Mouse (Mus musculus): ENCODE results near the gene Ccdc106. TPM values are rescaled to one million over a fixed set of nuclear protein-coding genes. Genes with fewer than 3 reads are reported as not detected.
"Not testable (repeated sequence)": the region's sequence is repeated elsewhere in the genome, so short reads cannot be mapped to it uniquely, and the experiment has no call there.

The Ccdc106 gene
- total RNA-seq, 2 experiments from 2014 or later: 0.13 TPM; not detected in 1

- ATAC-seq (ENCODE audit: poor library complexity, severe bottlenecking): peak; percentile 67
Measured at GRCm38 (mm10) chr7:5047313-5047712, 27.0 kb downstream of the Ccdc106 start.

GRCm38 (mm10) chr7:5051193-5052192 lies 31.1 kb downstream of the Ccdc106 start, which contains the start of gene Zfp580:
Gene Zfp580 (plus strand): TSS chr7:5051538.
- ATAC-seq (ENCODE audit: poor library complexity, severe bottlenecking): peak; percentile 52

DNA sequence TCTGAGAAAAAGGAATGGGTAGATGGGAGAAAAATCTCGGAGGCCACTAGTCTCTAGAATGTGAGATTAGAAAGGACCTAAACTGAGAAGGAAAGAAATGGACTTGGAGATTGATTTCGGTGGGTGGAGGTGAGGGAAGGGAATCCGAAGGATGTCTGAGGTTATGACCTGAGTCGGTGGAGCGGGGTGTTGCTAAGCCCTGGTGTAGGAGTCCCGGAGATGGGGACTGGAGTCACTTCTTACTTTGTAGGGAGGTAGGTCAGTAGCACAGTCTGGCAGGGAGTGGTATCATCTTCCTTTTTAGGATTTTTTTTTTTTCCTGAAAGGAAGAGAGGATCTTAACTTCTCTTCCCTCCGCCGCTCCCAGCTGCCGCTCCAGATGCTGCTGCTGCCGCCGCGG lies 32.1 kb downstream of the Ccdc106 start:
- no peak for ATAC-seq (ENCODE audit: poor library complexity, severe bottlenecking)

DNA sequence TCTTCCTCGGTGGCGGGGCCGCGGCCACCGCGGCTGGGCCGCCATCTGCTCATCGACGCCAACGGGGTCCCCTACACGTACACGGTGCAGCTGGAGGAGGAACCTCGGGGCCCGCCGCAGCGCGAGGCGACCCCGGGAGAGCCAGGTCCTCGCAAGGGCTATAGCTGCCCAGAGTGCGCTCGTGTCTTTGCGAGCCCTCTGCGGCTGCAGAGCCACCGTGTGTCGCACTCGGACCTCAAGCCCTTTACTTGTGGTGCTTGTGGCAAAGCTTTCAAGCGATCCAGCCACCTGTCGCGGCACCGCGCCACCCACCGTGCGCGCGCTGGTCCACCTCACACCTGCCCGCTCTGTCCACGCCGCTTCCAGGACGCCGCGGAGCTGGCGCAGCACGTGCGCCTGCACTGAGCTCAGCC lies 32.6 kb downstream of the Ccdc106 start:
- no peak for ATAC-seq (ENCODE audit: poor library complexity, severe bottlenecking)

DNA sequence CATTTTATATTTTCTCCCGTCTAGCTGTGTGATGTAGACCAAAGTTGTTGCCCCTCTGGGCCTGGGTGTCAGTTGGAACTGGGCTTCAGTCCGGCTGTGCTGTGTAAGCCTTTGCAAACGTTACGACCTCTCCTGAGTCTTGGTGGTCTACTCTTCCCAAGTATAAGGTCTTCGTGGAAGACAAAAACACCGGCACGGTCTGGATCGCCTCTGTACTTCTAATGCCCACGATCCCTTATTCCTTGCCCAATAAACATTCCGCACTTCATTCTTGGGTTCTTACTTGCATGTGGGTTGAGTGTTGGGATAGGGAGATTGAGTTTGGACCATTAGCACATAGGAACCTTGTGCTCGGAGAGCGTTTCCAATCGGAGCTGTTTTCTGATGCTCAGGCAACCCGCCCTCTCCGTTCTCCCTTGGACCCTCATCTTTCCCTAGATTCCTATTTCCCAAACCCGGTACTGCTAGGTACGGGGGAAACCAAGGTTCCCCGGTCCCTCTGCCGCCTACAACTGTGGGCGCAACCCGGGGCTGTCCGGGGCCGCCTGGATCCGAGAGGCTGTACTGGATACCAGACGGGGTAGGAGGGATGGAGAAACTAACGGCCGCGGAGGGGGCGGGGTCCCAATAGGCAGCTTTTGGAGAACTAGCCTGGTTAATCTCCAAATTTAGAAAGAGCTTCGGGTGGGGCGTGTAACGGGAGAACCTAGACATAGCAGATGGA lies 33.3 kb downstream of the Ccdc106 start:
- ATAC-seq (ENCODE audit: poor library complexity, severe bottlenecking): no peak

DNA sequence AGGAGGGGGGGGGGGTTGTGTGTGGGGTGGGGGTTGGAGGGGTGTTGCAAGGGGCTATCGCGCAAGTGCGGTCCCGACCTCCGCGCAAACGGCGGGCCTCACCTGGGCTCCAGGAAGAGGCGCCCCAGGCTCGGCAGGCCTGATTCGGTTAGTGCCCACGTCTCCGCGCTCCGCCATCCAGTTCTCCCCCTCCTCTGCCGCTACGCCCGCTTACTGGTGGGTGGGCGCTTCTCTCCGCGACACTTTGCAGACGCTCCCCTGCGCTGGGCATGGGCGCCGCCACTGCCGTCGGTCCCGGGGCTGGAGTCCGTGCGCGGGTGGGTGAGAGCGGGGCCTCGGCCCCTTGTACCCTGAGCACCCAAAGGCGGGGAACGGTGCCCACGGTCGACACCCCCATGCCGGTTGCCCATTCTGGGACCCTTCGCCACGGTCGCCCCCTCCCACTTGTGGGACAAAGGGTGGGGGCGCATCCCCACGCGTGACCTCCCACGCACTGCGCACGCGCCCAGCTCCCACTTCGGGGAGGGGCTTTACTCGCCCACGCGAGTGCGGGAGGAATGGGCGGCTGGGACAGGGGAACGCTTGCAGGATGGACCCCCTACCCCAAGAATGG lies 36.4 kb downstream of the Ccdc106 start:
- ATAC-seq (ENCODE audit: poor library complexity, severe bottlenecking): no peak

DNA sequence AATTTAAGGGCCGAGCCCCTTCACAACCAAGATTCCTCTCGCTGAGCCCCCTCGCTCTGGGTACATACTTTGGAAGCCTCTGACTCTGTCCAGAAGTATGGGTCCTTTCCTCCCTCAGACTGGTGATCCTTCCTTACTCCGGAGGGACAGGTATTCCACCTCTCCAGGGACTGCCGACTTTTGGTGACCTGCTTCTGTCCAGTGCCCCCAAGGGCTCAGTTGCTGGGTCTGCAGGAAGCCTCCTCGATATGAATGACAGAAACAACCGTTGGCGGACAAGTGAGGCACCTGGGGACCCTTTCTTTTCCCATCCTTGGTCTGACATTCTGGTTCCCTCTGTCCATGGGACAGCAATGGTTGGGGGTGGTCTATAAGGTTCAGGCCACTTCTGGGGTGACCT lies 37.0 kb downstream of the Ccdc106 start:
- no peak for ATAC-seq (ENCODE audit: poor library complexity, severe bottlenecking)

- ATAC-seq (ENCODE audit: poor library complexity, severe bottlenecking): no peak
Measured at GRCm38 (mm10) chr7:5057804-5058203, 37.5 kb downstream of the Ccdc106 start.

GRCm38 (mm10) chr7:5058631-5059030 lies 38.3 kb downstream of the Ccdc106 start:
- ATAC-seq (ENCODE audit: poor library complexity, severe bottlenecking): no peak

DNA sequence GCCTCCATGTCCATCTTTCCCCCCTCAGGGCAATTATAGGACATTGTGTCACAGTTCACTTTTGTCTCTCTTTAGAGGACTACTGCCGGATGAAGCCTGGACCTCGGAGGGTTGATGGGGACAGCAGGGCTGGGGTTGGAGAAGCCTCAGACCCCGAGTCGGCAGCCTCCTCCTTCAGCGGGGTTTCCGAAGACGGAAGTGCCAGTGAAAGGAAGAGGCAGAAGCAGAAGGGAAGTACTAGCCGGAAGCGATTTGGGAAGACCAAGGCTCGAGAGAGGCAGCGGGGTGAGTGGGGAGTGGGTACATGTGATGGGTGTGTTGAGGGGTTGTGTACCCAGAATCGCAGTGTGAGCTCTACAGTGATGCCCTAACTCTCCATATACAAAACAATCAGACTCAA lies 39.1 kb downstream of the Ccdc106 start:
- no peak for ATAC-seq (ENCODE audit: poor library complexity, severe bottlenecking)

DNA sequence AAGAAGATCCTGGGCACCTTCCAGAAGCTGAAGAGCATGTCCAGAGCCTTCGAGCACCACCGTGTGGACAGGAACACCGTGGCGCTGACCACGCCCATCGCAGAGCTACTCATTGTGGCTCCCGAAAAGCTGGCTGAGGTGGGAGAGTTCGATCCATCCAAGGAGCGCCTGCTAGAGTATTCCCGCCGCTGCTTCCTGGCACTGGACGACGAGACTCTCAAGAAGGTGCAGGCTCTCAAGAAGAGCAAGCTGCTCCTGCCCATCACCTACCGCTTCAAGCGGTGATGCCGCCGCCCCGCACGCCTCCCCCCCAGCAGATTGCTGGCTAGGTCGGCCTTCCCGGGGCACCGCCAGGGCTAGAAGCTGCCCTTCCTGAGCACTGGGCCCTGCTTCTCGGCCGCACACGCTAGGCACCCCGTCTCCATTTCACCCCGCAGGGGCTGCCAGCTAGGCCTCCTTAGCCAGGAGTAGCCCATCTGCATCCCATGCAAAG lies 39.9 kb downstream of the Ccdc106 start:
- peak; percentile 36 for ATAC-seq (ENCODE audit: poor library complexity, severe bottlenecking)

- peak; percentile 70 for ATAC-seq (ENCODE audit: poor library complexity, severe bottlenecking)
Measured at GRCm38 (mm10) chr7:5060944-5061773, 40.8 kb downstream of the Ccdc106 start.

GRCm38 (mm10) chr7:5061774-5062359 lies 41.5 kb downstream of the Ccdc106 start, which contains the start of gene U2af2:
Gene U2af2 (plus strand): TSS chr7:5062143.
- peak; percentile 52 for ATAC-seq (ENCODE audit: poor library complexity, severe bottlenecking)

- ATAC-seq (ENCODE audit: poor library complexity, severe bottlenecking): peak; percentile 22
Measured at GRCm38 (mm10) chr7:5062360-5063001, 42.1 kb downstream of the Ccdc106 start.

DNA sequence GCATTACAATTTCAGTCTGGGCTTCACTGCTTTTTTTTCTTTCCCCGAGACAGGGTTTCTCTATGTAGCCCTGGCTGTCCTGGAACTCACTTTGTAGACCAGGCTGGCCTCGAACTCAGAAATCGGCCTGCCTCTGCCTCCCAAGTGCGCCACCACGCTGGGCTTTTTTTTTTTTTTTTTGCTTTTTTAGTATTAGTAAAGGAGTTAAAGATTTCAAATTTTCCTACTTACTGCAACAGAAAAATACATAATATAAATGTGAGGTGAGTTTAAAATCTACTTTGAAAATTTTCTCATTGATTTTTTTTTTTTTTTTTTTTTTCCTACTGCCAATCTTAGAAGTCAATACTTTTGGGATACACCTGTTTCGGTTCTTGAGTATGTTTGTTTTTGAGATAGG lies 44.5 kb downstream of the Ccdc106 start:
- no peak for ATAC-seq (ENCODE audit: poor library complexity, severe bottlenecking)

GRCm38 (mm10) chr7:5073586-5073985 lies 53.2 kb downstream of the Ccdc106 start:
- ATAC-seq (ENCODE audit: poor library complexity, severe bottlenecking): no peak

- no peak for ATAC-seq (ENCODE audit: poor library complexity, severe bottlenecking)
Measured at GRCm38 (mm10) chr7:5074984-5075383, 54.6 kb downstream of the Ccdc106 start.

DNA sequence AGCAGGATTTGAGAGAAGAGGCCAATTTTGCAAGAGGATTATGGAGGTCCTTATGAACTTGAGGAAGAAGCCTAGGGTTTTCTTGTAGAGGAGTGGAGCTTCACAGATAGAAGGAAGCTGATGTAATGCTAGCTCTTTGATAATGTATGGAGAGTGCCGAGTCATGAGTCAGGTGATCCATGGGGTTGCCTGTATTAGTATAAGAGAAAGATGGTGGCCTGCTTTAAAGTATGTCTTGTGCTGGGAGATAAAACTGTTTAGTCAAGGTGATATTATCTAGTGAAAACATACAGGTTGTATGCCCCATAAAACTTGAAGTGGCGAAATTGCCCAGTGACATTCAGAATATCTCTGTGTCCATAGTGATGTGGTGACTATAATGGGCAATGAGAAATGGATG lies 56.6 kb downstream of the Ccdc106 start:
- ATAC-seq (ENCODE audit: poor library complexity, severe bottlenecking): no peak

DNA sequence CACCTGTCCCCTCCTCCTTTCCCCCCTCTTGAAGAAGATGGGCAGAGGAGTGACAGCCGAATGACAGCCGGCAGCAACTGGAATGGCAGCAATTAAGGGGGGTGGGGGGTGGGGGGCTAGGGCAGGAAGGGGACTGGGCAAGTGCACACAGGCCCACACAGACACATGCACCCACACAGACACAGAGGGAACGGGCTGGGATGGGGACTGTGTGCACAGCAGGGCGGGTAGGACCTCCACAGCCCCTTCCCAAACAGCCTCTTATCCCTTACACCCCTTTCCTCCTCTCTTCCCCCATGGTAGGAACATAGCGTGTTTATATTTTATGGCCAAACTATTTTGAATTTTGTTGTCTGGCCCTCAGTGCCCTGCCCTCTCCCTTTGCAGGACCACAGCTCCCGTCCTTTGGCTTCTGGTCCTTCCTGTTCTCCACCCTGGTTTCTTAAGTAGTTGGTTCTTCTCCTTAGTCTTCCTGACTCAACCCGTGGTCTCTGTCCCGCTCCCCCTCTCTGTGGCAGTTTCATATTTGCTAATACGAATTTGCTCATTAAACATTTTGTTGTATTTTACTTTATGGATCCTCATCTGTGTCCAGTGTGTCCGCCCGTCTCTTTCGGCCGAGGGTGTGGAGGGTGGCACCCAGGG lies 59.1 kb downstream of the Ccdc106 start:
- ATAC-seq (ENCODE audit: poor library complexity, severe bottlenecking): not testable (repeated sequence)

Measured in megakaryocyte, adult 5-6 weeks (primary cell).